Mouse (Mus musculus) right cerebral cortex, postnatal 36 days (tissue): ENCODE data around the gene Col6a1.
A peak's percentile ranks its signal among the peaks of the same experiment; 100 is the strongest.

Experiments
- DNase-seq, 2 experiments: peaks; one replicate each; pipeline ENCODE4 v3.0.0; 2022; ENCODE audit warnings: low spot score in 2 of 2, mixed read lengths in 1 of 2

Col6a1 gene

GRCm38 (mm10) chr10:76680758-76681650 is 45.0 kb downstream of the Col6a1 start:
- no peak for DNase-seq

DNA sequence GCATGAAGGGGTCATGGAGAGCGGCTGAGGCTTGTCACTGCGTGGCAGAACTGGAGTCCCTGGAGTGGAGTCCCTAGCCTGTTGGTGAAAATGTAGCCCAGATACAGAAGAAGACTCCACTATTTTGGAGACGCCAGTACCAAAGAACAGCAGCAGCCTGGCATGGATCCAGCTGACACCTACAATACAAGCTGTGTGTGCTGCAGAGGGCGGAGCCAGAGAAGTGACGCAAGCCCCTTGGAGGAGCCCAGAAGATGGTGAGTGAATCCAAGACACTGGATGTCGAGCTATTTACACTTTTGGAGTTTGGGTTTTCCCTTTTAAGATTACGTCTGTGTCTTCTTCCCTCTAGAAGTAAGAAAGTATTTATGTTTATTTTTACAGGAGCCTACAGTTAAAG is 47.8 kb downstream of the Col6a1 start:
- peak; percentile 48 to 67 for DNase-seq

GRCm38 (mm10) chr10:76675268-76675667 is 50.7 kb downstream of the Col6a1 start:
- DNase-seq: no peak

DNA sequence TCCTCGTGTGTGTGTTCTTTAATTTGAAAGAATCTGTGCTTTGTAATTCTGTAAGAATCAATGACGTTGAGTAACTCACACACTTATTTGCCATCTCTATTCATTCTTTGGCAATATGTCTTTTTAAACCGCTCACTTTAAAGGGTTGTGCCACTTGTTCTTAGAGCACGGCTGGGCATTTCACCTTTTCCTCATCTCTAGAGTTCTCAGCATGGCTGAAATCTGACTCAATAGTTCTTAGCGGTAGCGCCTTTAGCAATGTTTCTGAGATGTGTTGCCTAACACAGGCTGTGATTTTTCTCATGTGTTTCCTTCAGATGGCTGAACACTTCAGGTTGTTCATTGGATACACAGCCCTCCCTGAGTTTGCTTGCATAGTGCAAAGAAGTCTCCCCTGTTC is 51.4 kb downstream of the Col6a1 start:
- no peak for DNase-seq

GRCm38 (mm10) chr10:76671939-76672338 is 54.0 kb downstream of the Col6a1 start:
- DNase-seq: no peak

- peak; percentile 68 to 75 for DNase-seq
Observed at GRCm38 (mm10) chr10:76668947-76669284, 57.1 kb downstream of the Col6a1 start.

DNA sequence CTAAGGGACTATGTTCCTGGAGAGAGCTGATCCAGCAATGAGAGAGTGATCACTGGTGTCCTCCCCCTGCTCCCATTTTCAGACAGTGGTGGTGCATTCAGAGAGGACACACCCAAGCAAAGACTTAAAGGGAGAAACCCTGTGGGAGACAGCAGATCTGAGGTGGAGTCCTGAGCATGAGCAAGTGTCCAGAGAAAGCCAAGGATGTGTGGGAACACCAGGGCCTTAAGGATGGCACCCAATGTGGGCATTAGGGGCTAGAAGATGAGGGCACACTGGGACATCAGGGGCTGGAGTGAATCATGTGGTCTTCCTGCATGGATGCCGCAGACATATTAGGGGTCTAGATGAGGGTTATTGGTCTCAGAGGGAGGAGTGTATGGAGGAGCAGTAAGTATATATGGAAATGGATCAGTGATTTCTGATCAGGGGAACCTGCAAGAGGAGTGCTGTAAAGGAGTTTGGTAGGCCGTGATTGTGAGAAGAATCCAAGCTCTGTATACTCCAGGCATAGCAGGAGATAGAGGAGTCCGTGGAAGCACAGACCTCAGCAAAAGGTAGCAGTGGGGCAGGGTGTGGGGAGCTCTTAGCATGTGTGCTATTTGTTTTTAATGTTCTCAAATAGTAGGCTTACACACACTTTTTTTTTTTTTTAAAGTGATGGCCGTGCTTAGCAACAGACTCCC is 57.6 kb downstream of the Col6a1 start:
- no peak for DNase-seq

DNA sequence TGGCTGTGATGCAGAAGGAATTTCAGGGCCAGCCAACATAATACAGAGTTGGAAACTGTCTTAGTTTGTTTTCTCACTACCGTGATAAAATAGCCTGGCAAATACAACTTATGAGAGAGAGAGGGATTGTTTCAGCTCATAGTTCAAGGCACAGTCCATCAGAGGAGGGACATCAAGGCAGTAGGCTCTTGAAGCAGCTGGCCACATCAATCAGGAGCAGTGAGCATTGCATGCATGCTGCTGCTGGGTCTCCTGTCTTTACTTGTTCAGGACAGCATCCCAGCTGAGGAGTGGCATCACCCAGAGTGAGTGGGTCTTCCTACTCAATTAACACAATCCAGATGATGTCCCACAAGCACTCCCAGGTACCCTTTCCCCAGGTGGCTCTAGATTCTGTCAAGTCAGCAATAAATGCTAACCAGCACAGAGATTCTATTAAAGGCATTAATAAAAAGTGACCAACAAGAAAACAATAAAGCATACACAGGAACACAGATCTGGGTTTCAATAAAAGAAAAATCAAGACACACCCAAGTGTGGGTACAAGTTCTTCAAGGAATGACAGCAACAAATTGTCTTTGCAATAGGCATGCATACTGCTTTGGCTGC is 58.7 kb downstream of the Col6a1 start:
- no peak for DNase-seq

GRCm38 (mm10) chr10:76665551-76665950 is 60.4 kb downstream of the Col6a1 start:
- no peak for DNase-seq

- DNase-seq: no peak
Observed at GRCm38 (mm10) chr10:76664156-76665115, 61.5 kb downstream of the Col6a1 start.
